Mouse (Mus musculus) forebrain, embryonic 12.5 days (tissue): ENCODE results near the gene Crtc2. TPM values are rescaled to one million over a fixed set of nuclear protein-coding genes. Genes with fewer than 3 reads are reported as not detected.
"Not testable (repeated sequence)": the region's sequence is repeated elsewhere in the genome, so short reads cannot be mapped to it uniquely, and the experiment has no call there.

Experiments
- ATAC-seq: fragments of 200-750 bp; cut with Nextera tagmentation; 2 replicates; pipeline ENCODE4 v1.8.0; 2017; ENCODE audit warnings: moderate TSS enrichment; ENCODE audit not compliant: low FRiP score
- H3K27ac ChIP-seq: fragments of 300-500 bp; sonication (generic); 2 replicates; pipeline ENCODE4 v1.5.1; 2016; ENCODE audit warnings: mild to moderate bottlenecking
- H3K27me3 ChIP-seq: fragments of 300-500 bp; sonication (generic); 2 replicates; pipeline ENCODE4 v1.6.1; 2016; ENCODE audit warnings: mild to moderate bottlenecking
- H3K36me3 ChIP-seq: fragments of 300-500 bp; sonication (generic); replicated peaks from 2 replicates; pipeline ENCODE4 v1.6.1; 2016; ENCODE audit warnings: mild to moderate bottlenecking
- H3K4me1 ChIP-seq: fragments of 300-500 bp; sonication (generic); 2 replicates; pipeline ENCODE4 v1.6.1; 2016
- H3K4me2 ChIP-seq: fragments of 300-500 bp; sonication (generic); 2 replicates; pipeline ENCODE4 v1.6.1; 2016; ENCODE audit warnings: mild to moderate bottlenecking, moderate library complexity
- H3K4me3 ChIP-seq: fragments of 300-500 bp; sonication (generic); replicated peaks from 2 replicates; pipeline ENCODE4 v1.5.1; 2016; ENCODE audit warnings: mild to moderate bottlenecking
- H3K9ac ChIP-seq: fragments of 300-500 bp; sonication (generic); 2 replicates; pipeline ENCODE4 v1.6.1; 2016; ENCODE audit warnings: mild to moderate bottlenecking
- H3K9me3 ChIP-seq: fragments of 300-500 bp; sonication (generic); 2 replicates; pipeline ENCODE4 v1.6.1; 2016
- WGBS: fragments of 180-500 bp; shearing (Covaris S2); methylation state at CpG from one replicate; pipeline ENCODE4 v1.1.7; 2016; 5-methylcytosine and 5-hydroxymethylcytosine counted together
- polyA plus RNA-seq: library from polyadenylated mRNA; unstranded; fragments of >200 nt; fragmentation: Nextera tagmentation; extraction: Ambion mirVana; gene quantifications from 2 replicates; pipeline ENCODE4 v1.2.1, GENCODE M21; 2016

Gene Crtc2
- polyA plus RNA-seq, 1 experiment from 2014 or later = 19.9 TPM

- Histone ChIP-seq H3K27ac (no peak overlapping the region), H3K9me3 (no peaks in the 10 kb centered on the region), H3K9ac (no peak overlapping the region), H3K36me3 (peaks cover 72% of the 10 kb centered on the region), H3K4me1 (no peaks in the 10 kb centered on the region), H3K4me2 (no peak overlapping the region), H3K27me3 (no peaks in the 10 kb centered on the region), H3K4me3 (no peak overlapping the region)
- 52% methylated on average over 16 of the region's 16 CpGs for WGBS
- ATAC-seq = no peak
Observed at GRCm38 (mm10) chr3:90276858-90277257, 22.9 kb downstream of the Crtc2 start.

GRCm38 (mm10) chr3:90277793-90278192 is 23.8 kb downstream of the Crtc2 start:
- peaks cover 65% of the 10 kb centered on the region for H3K36me3 ChIP-seq
- no peak for ATAC-seq
- H3K27me3 ChIP-seq = no peaks in the 10 kb centered on the region
- no peak overlapping the region for H3K4me3 ChIP-seq
- H3K4me2 ChIP-seq = no peak overlapping the region
- WGBS = 92% methylated on average over 9 of the region's 9 CpGs
- H3K27ac ChIP-seq = no peak overlapping the region
- no peak overlapping the region; the same call in 1 of the 2 replicates for H3K9ac ChIP-seq
- H3K9me3 ChIP-seq = no peaks in the 10 kb centered on the region
- H3K4me1 ChIP-seq = no peaks in the 10 kb centered on the region

- Histone ChIP-seq H3K27ac (no peak overlapping the region), H3K27me3 (no peaks in the 10 kb centered on the region), H3K9ac (no peak overlapping the region), H3K4me1 (no peaks in the 10 kb centered on the region), H3K9me3 (no peaks in the 10 kb centered on the region), H3K4me3 (no peak overlapping the region), H3K4me2 (no peak overlapping the region), H3K36me3 (peaks cover 62% of the 10 kb centered on the region)
- no peak for ATAC-seq
- 93% methylated on average over 10 of the region's 10 CpGs for WGBS
Observed at GRCm38 (mm10) chr3:90278211-90278610, 24.2 kb downstream of the Crtc2 start.

GRCm38 (mm10) chr3:90279216-90279615 is 25.3 kb downstream of the Crtc2 start:
- Histone ChIP-seq H3K4me2 (no peak overlapping the region), H3K9me3 (no peaks in the 10 kb centered on the region), H3K27ac (no peak overlapping the region), H3K4me3 (no peak overlapping the region), H3K27me3 (no peaks in the 10 kb centered on the region), H3K9ac (no peak overlapping the region), H3K36me3 (peaks cover 55% of the 10 kb centered on the region), H3K4me1 (no peaks in the 10 kb centered on the region)
- 93% methylated on average over 9 of the region's 9 CpGs for WGBS
- ATAC-seq = no peak

- WGBS = 95% methylated on average over 7 of the region's 7 CpGs
- no peak overlapping the region for H3K27ac ChIP-seq
- ATAC-seq = no peak
- no peak overlapping the region for H3K4me3 ChIP-seq
- H3K9me3 ChIP-seq = no peaks in the 10 kb centered on the region
- H3K4me1 ChIP-seq = no peaks in the 10 kb centered on the region
- H3K27me3 ChIP-seq = no peaks in the 10 kb centered on the region
- peaks cover 55% of the 10 kb centered on the region for H3K36me3 ChIP-seq
- no peak overlapping the region for H3K4me2 ChIP-seq
- no peak overlapping the region for H3K9ac ChIP-seq
Observed at GRCm38 (mm10) chr3:90279743-90280142, 25.8 kb downstream of the Crtc2 start.

- Histone ChIP-seq H3K27me3 (no peaks in the 10 kb centered on the region), H3K36me3 (peaks cover 55% of the 10 kb centered on the region), H3K9ac (no peak overlapping the region), H3K4me1 (no peaks in the 10 kb centered on the region), H3K27ac (no peak overlapping the region), H3K9me3 (no peaks in the 10 kb centered on the region), H3K4me3 (no peak overlapping the region), H3K4me2 (no peak overlapping the region)
- no peak for ATAC-seq
- WGBS = 88% methylated on average over 9 of the region's 9 CpGs
Observed at GRCm38 (mm10) chr3:90280708-90281107, 26.7 kb downstream of the Crtc2 start.

GRCm38 (mm10) chr3:90284150-90284549 is 30.2 kb downstream of the Crtc2 start:
- Histone ChIP-seq H3K4me1 (no peaks in the 10 kb centered on the region), H3K4me2 (no peak overlapping the region), H3K9ac (no peak overlapping the region), H3K36me3 (peaks cover 22% of the 10 kb centered on the region), H3K4me3 (no peak overlapping the region), H3K9me3 (no peaks in the 10 kb centered on the region), H3K27ac (no peak overlapping the region), H3K27me3 (no peaks in the 10 kb centered on the region)
- WGBS = 97% methylated on average over 2 of the region's 2 CpGs
- ATAC-seq = no peak

GRCm38 (mm10) chr3:90289403-90289802 is 35.4 kb downstream of the Crtc2 start:
- 75% methylated on average over 3 of the region's 3 CpGs for WGBS
- peaks cover 11% of the 10 kb centered on the region for H3K4me1 ChIP-seq
- H3K4me2 ChIP-seq, H3K9me3 ChIP-seq, H3K4me3 ChIP-seq, ATAC-seq, H3K36me3 ChIP-seq, H3K9ac ChIP-seq, H3K27ac ChIP-seq, H3K27me3 ChIP-seq: not testable (repeated sequence)

- Histone ChIP-seq H3K36me3 (no peaks in the 10 kb centered on the region), H3K4me1 (peaks cover 23% of the 10 kb centered on the region), H3K27me3 (no peaks in the 10 kb centered on the region), H3K9ac (no peak overlapping the region), H3K4me3 (no peak overlapping the region), H3K4me2 (no peak overlapping the region), H3K27ac (no peak overlapping the region), H3K9me3 (no peaks in the 10 kb centered on the region)
- WGBS = 78% methylated on average over 1 of the region's 1 CpGs
- ATAC-seq = no peak
Observed at GRCm38 (mm10) chr3:90290602-90291001, 36.6 kb downstream of the Crtc2 start.

GRCm38 (mm10) chr3:90291982-90292344 is 38.0 kb downstream of the Crtc2 start:
- H3K4me2 ChIP-seq = peak overlapping the region; percentile 57
- H3K36me3 ChIP-seq = no peaks in the 10 kb centered on the region
- no peak for ATAC-seq
- 41% methylated on average over 2 of the region's 2 CpGs for WGBS
- peak overlapping the region; percentile 88 for H3K4me3 ChIP-seq
- peak overlapping the region; percentile 99 for H3K27ac ChIP-seq
- H3K9me3 ChIP-seq = no peaks in the 10 kb centered on the region
- H3K4me1 ChIP-seq = peaks cover 23% of the 10 kb centered on the region
- H3K27me3 ChIP-seq = no peaks in the 10 kb centered on the region
- H3K9ac ChIP-seq = peak overlapping the region; percentile 62

GRCm38 (mm10) chr3:90292345-90293275 is 38.6 kb downstream of the Crtc2 start, which contains the start of gene Gatad2b:
Gene Gatad2b (plus strand): TSS chr3:90293178.
- H3K4me2 ChIP-seq = peak within 1 kb of the TSS; percentile 93
- H3K4me1 ChIP-seq = peaks cover 23% of the 10 kb centered on the region
- ATAC-seq = peak; percentile 98
- no peaks in the 10 kb centered on the region for H3K36me3 ChIP-seq
- H3K9me3 ChIP-seq = no peaks in the 10 kb centered on the region
- under 1% methylated on average over 44 of the region's 47 CpGs for WGBS
- H3K27me3 ChIP-seq = no peaks in the 10 kb centered on the region
- peak within 1 kb of the TSS; percentile 99 for H3K27ac ChIP-seq
- H3K4me3 ChIP-seq = peak within 1 kb of the TSS; percentile 88
- H3K9ac ChIP-seq = peak within 1 kb of the TSS; percentile 96

- WGBS = under 1% methylated on average over 35 of the region's 68 CpGs
- no peaks in the 10 kb centered on the region for H3K27me3 ChIP-seq
- peak overlapping the region; percentile 99 for H3K27ac ChIP-seq
- H3K9ac ChIP-seq = peak overlapping the region; percentile 96
- H3K9me3 ChIP-seq = no peaks in the 10 kb centered on the region
- peak; percentile 65 for ATAC-seq
- peak overlapping the region; percentile 93 for H3K4me2 ChIP-seq
- no peaks in the 10 kb centered on the region; the same call in 1 of the 2 replicates for H3K36me3 ChIP-seq
- H3K4me1 ChIP-seq = peaks cover 23% of the 10 kb centered on the region
- peak overlapping the region; percentile 88 for H3K4me3 ChIP-seq
Observed at GRCm38 (mm10) chr3:90293352-90294063, 39.5 kb downstream of the Crtc2 start.
